Mouse (Mus musculus): Measurements from ENCODE around the gene Gsta4. TPM values are rescaled to one million over a fixed set of nuclear protein-coding genes. Genes with fewer than 3 reads are reported as not detected.
"Not testable (repeated sequence)": the region's sequence is repeated elsewhere in the genome, so short reads cannot be mapped to it uniquely, and the experiment has no call there.

Gene Gsta4
- polyA plus RNA-seq, 1 experiment from 2014 or later, result 40.2 TPM

GRCm38 (mm10) chr9:78212341-78213049 lies 29.9 kb downstream of the Gsta4 start:
- no peaks in the 10 kb centered on the region for H3K27me3 ChIP-seq (replicated peaks)
- H3K9ac ChIP-seq, result no peak overlapping the region
- 88% methylated on average over 7 of the region's 7 CpGs for WGBS
- no peak for ATAC-seq (ENCODE audit: low FRiP score, low read depth)
- no peak overlapping the region for H3K4me2 ChIP-seq (replicated peaks)
- no peak overlapping the region for H3K27ac ChIP-seq
- no peaks in the 10 kb centered on the region for H3K4me1 ChIP-seq
- no peak overlapping the region for H3K4me3 ChIP-seq
- no peaks in the 10 kb centered on the region for H3K36me3 ChIP-seq
- no peaks in the 10 kb centered on the region for H3K9me3 ChIP-seq

GRCm38 (mm10) chr9:78217074-78217473 lies 34.5 kb downstream of the Gsta4 start:
- 80% methylated on average over 4 of the region's 4 CpGs for WGBS
- Histone ChIP-seq H3K27me3 (replicated peaks) (no peaks in the 10 kb centered on the region), H3K27ac (no peak overlapping the region), H3K9ac (no peak overlapping the region), H3K36me3 (no peaks in the 10 kb centered on the region), H3K4me1 (no peaks in the 10 kb centered on the region), H3K4me2 (replicated peaks) (no peak overlapping the region), H3K9me3 (no peaks in the 10 kb centered on the region), H3K4me3 (no peak overlapping the region)
- ATAC-seq (ENCODE audit: low FRiP score, low read depth), result no peak

GRCm38 (mm10) chr9:78222616-78223015 lies 40.0 kb downstream of the Gsta4 start:
- no peaks in the 10 kb centered on the region for H3K9me3 ChIP-seq
- H3K4me2 ChIP-seq (replicated peaks), result no peak overlapping the region
- no peak overlapping the region for H3K4me3 ChIP-seq
- no peak for ATAC-seq (ENCODE audit: low FRiP score, low read depth)
- no peak overlapping the region for H3K9ac ChIP-seq
- no peak overlapping the region for H3K27ac ChIP-seq
- 73% methylated on average over 8 of the region's 8 CpGs for WGBS
- H3K36me3 ChIP-seq, result no peaks in the 10 kb centered on the region
- no peaks in the 10 kb centered on the region for H3K27me3 ChIP-seq (replicated peaks)
- no peaks in the 10 kb centered on the region for H3K4me1 ChIP-seq

- 75% methylated on average over 10 of the region's 10 CpGs for WGBS
- Histone ChIP-seq H3K4me3 (no peak overlapping the region), H3K27ac (no peak overlapping the region), H3K36me3 (no peaks in the 10 kb centered on the region), H3K9me3 (no peaks in the 10 kb centered on the region), H3K4me2 (replicated peaks) (no peak overlapping the region), H3K9ac (no peak overlapping the region), H3K27me3 (replicated peaks) (no peaks in the 10 kb centered on the region), H3K4me1 (no peaks in the 10 kb centered on the region)
- no peak for ATAC-seq (ENCODE audit: low FRiP score, low read depth)
Observed at GRCm38 (mm10) chr9:78223221-78223902, 40.8 kb downstream of the Gsta4 start.

- Histone ChIP-seq H3K9ac (no peak overlapping the region), H3K4me1 (no peaks in the 10 kb centered on the region), H3K27me3 (replicated peaks) (no peaks in the 10 kb centered on the region), H3K36me3 (no peaks in the 10 kb centered on the region), H3K9me3 (no peaks in the 10 kb centered on the region), H3K27ac (no peak overlapping the region), H3K4me3 (no peak overlapping the region), H3K4me2 (replicated peaks) (no peak overlapping the region)
- WGBS, result 92% methylated on average over 2 of the region's 2 CpGs
- no peak for ATAC-seq (ENCODE audit: low FRiP score, low read depth)
Observed at GRCm38 (mm10) chr9:78224418-78224817, 41.8 kb downstream of the Gsta4 start.

- H3K27ac ChIP-seq, result no peak overlapping the region
- no peaks in the 10 kb centered on the region for H3K4me1 ChIP-seq
- no peaks in the 10 kb centered on the region for H3K27me3 ChIP-seq (replicated peaks)
- no peaks in the 10 kb centered on the region for H3K9me3 ChIP-seq
- no peak overlapping the region for H3K9ac ChIP-seq
- WGBS, result 83% methylated on average over 11 of the region's 11 CpGs
- ATAC-seq (ENCODE audit: low FRiP score, low read depth), result no peak
- H3K4me3 ChIP-seq, result no peak overlapping the region
- H3K36me3 ChIP-seq, result no peaks in the 10 kb centered on the region
- H3K4me2 ChIP-seq (replicated peaks), result no peak overlapping the region
Observed at GRCm38 (mm10) chr9:78225304-78225703, 42.7 kb downstream of the Gsta4 start.

- Histone ChIP-seq H3K4me2 (replicated peaks) (no peak overlapping the region), H3K9me3 (no peaks in the 10 kb centered on the region), H3K36me3 (no peaks in the 10 kb centered on the region), H3K27me3 (replicated peaks) (no peaks in the 10 kb centered on the region), H3K27ac (no peak overlapping the region), H3K4me1 (no peaks in the 10 kb centered on the region), H3K4me3 (no peak overlapping the region), H3K9ac (no peak overlapping the region)
- no peak for ATAC-seq (ENCODE audit: low FRiP score, low read depth)
- 95% methylated on average over 2 of the region's 2 CpGs for WGBS
Observed at GRCm38 (mm10) chr9:78228122-78228521, 45.5 kb downstream of the Gsta4 start.

GRCm38 (mm10) chr9:78229658-78230057 lies 47.1 kb downstream of the Gsta4 start:
- not testable (repeated sequence) for H3K4me2 ChIP-seq (replicated peaks); H3K27me3 ChIP-seq (replicated peaks); H3K36me3 ChIP-seq; H3K9ac ChIP-seq; H3K4me1 ChIP-seq; H3K9me3 ChIP-seq; H3K4me3 ChIP-seq; H3K27ac ChIP-seq; ATAC-seq (ENCODE audit: low FRiP score, low read depth)
- 82% methylated on average over 3 of the region's 3 CpGs for WGBS

- not testable (repeated sequence) for H3K27me3 ChIP-seq (replicated peaks)
- WGBS, result 84% methylated on average over 3 of the region's 3 CpGs
Observed at GRCm38 (mm10) chr9:78230461-78230860, 47.9 kb downstream of the Gsta4 start, which contains the start of gene Gsta1. Gene Gsta1, plus strand, starts transcription at chr9:78230656.

GRCm38 (mm10) chr9:78233121-78233695 lies 50.6 kb downstream of the Gsta4 start:
- H3K27me3 ChIP-seq (replicated peaks); H3K9ac ChIP-seq; H3K4me1 ChIP-seq; H3K36me3 ChIP-seq; H3K4me3 ChIP-seq; H3K27ac ChIP-seq; H3K9me3 ChIP-seq; H3K4me2 ChIP-seq (replicated peaks): not testable (repeated sequence)
- WGBS, result no CpG with 5 or more reads among the region's 10 CpGs
- ATAC-seq (ENCODE audit: low FRiP score, low read depth), result 0 out of 2 replicates have a peak, but pooled peaks have one; percentile 50

More at GRCm38 (mm10) chr9:78230461-78230860, 47.9 kb downstream of the Gsta4 start, which contains the start of gene Gsta1:
- ATAC-seq (ENCODE audit: low FRiP score, low read depth); H3K4me3 ChIP-seq; H3K9me3 ChIP-seq; H3K9ac ChIP-seq; H3K4me1 ChIP-seq; H3K36me3 ChIP-seq; H3K4me2 ChIP-seq (replicated peaks); H3K27ac ChIP-seq: not testable (repeated sequence)

- H3K9me3 ChIP-seq; H3K27ac ChIP-seq; H3K4me1 ChIP-seq; H3K36me3 ChIP-seq; H3K27me3 ChIP-seq (replicated peaks); H3K4me2 ChIP-seq (replicated peaks); ATAC-seq (ENCODE audit: low FRiP score, low read depth); H3K9ac ChIP-seq; H3K4me3 ChIP-seq: not testable (repeated sequence)
- WGBS, result 80% methylated on average over 4 of the region's 4 CpGs
Observed at GRCm38 (mm10) chr9:78255683-78256470, 73.3 kb downstream of the Gsta4 start.

- H3K9me3 ChIP-seq; H3K9ac ChIP-seq; H3K4me1 ChIP-seq; H3K4me2 ChIP-seq (replicated peaks); H3K4me3 ChIP-seq; H3K36me3 ChIP-seq; H3K27me3 ChIP-seq (replicated peaks); H3K27ac ChIP-seq; ATAC-seq (ENCODE audit: low FRiP score, low read depth): not testable (repeated sequence)
- WGBS, result 77% methylated on average over 2 of the region's 3 CpGs
Observed at GRCm38 (mm10) chr9:78256914-78257313, 74.3 kb downstream of the Gsta4 start, which contains the start of gene Gm3776. Gene Gm3776, plus strand, starts transcription at chr9:78257129.
